In the genomic region with DNA sequence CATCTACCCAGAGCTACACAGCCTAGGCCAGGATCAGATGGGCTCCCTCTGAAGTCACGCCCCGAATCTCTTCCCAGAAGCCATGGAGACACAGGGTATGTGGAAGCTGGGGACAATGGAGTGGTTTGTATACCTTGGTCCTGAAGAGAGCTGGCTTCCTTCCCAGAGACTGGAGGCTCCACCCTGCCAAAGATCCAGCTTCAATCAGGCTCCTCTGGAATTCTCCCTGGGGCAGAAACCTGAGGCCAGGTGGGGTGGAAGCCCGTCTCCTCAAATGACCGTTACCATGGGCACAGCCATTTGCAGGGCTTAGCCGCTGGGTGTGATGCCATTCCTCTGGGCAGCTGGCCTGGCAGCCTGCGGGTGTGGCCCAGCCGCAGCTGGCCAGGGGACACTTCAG, we compare ENCODE assay signal across 10 mouse cellular contexts. TPM values are rescaled to one million over a fixed set of nuclear protein-coding genes. Genes with fewer than 3 reads are reported as not detected.
A peak's percentile ranks its signal among the peaks of the same experiment; 100 is the strongest.
DNase-seq lines count a peak whose midpoint lies in the region; ATAC-seq lines count a peak whose summit lies in the region.
"Had no signal": no experiment of that assay in that cellular context is flagged by ENCODE, and none has a peak within 500 bp of the region (broad histone marks: within the 10 kb centered on the region; RNA-seq: fewer than 3 reads in every experiment).

No protein-coding gene starts in this region.

- no peak overlapping the region for H3K4me3 ChIP-seq in forebrain, embryonic 13.5 days
- no peak overlapping the region for H3K4me3 ChIP-seq in forebrain, embryonic 11.5 days (ENCODE audit: low read depth, low read length)
- H3K4me3 ChIP-seq in kidney, embryonic 16.5 days (ENCODE audit: low read length), result no peak overlapping the region
- no peak overlapping the region for H3K4me3 ChIP-seq in intestine, embryonic 15.5 days (replicated peaks)
- H3K4me3 ChIP-seq: midbrain, embryonic 10.5 days; neural tube, embryonic 13.5 days had no signal

- H3K9ac ChIP-seq in forebrain, embryonic 13.5 days, result 0 out of 2 replicates have a peak overlapping the region, but pooled peaks have one; percentile 5
- H3K9ac ChIP-seq in forebrain, embryonic 11.5 days (ENCODE audit: low read length), result no peak overlapping the region
- no peak overlapping the region for H3K9ac ChIP-seq in kidney, embryonic 16.5 days (replicated peaks; ENCODE audit: low read length)
- H3K9ac ChIP-seq in intestine, embryonic 15.5 days, result no peak overlapping the region
- H3K9ac ChIP-seq: neural tube, embryonic 13.5 days had no signal

- no peaks in the 10 kb centered on the region for H3K36me3 ChIP-seq in forebrain, embryonic 13.5 days (ENCODE audit: poor library complexity, severe bottlenecking)
- H3K36me3 ChIP-seq in forebrain, embryonic 11.5 days (ENCODE audit: control insufficient read depth, insufficient read depth, low read length), result no peaks in the 10 kb centered on the region
- no peaks in the 10 kb centered on the region for H3K36me3 ChIP-seq in kidney, embryonic 16.5 days (ENCODE audit: insufficient read depth, low read length)
- no peaks in the 10 kb centered on the region for H3K36me3 ChIP-seq in intestine, embryonic 15.5 days

- H3K27me3 ChIP-seq in forebrain, embryonic 13.5 days, result peaks cover 8% of the 10 kb centered on the region
- no peaks in the 10 kb centered on the region; the same call in 1 of the 2 replicates for H3K27me3 ChIP-seq in forebrain, embryonic 11.5 days (ENCODE audit: control insufficient read depth, insufficient read depth, low read length)
- no peaks in the 10 kb centered on the region for H3K27me3 ChIP-seq in kidney, embryonic 16.5 days (ENCODE audit: insufficient read depth, low read length)
- H3K27me3 ChIP-seq in intestine, embryonic 15.5 days (replicated peaks), result no peaks in the 10 kb centered on the region

- 63% methylated on average over 7 of the region's 7 CpGs for whole genome bisulfite sequencing in forebrain, embryonic 13.5 days
- 81% methylated on average over 7 of the region's 7 CpGs for WGBS in forebrain, embryonic 11.5 days
- WGBS in kidney, embryonic 16.5 days, result 66% methylated on average over 7 of the region's 7 CpGs
- 71% methylated on average over 7 of the region's 7 CpGs for WGBS in intestine, embryonic 15.5 days

- ATAC-seq in forebrain, embryonic 13.5 days, result 0 out of 2 replicates have a peak, but pooled peaks have one; percentile 23
- no peak for ATAC-seq in forebrain, embryonic 11.5 days (replicated peaks; ENCODE audit: low FRiP score)
- ATAC-seq in kidney, embryonic 16.5 days (ENCODE audit: low FRiP score, low TSS enrichment), result no peak
- ATAC-seq in intestine, embryonic 15.5 days, result no peak

- no peak overlapping the region for H3K27ac ChIP-seq in forebrain, embryonic 13.5 days
- H3K27ac ChIP-seq in forebrain, embryonic 11.5 days (ENCODE audit: low read depth, low read length), result no peak overlapping the region
- H3K27ac ChIP-seq in kidney, embryonic 16.5 days (ENCODE audit: low read length), result 0 out of 2 replicates have a peak overlapping the region, but pooled peaks have one; percentile 9
- no peak overlapping the region for H3K27ac ChIP-seq in intestine, embryonic 15.5 days
- H3K27ac ChIP-seq: midbrain, embryonic 10.5 days; neural tube, embryonic 13.5 days had no signal

- H3K4me1 ChIP-seq in forebrain, embryonic 13.5 days, result peaks cover 21% of the 10 kb centered on the region
- peaks cover 2% of the 10 kb centered on the region; the same call in 1 of the 2 replicates for H3K4me1 ChIP-seq in forebrain, embryonic 11.5 days (replicated peaks; ENCODE audit: control insufficient read depth, insufficient read depth, low read length)
- H3K4me1 ChIP-seq in kidney, embryonic 16.5 days (ENCODE audit: insufficient read depth, low read length), result peaks cover 8% of the 10 kb centered on the region
- peaks cover 7% of the 10 kb centered on the region; the same call in 1 of the 2 replicates for H3K4me1 ChIP-seq in intestine, embryonic 15.5 days (replicated peaks)

- no peak for DNase-seq in forebrain, embryonic 11.5 days (ENCODE audit: low spot score)
- DNase-seq in ZHBTc4 (ENCODE audit: low read depth, low spot score), result peak; percentile 70
- peak; percentile 41 for DNase-seq in lung, postnatal 14 days
- DNase-seq in adrenal gland, postnatal 10 days, result no peak
- DNase-seq in layer of hippocampus, adult 8-10 months (ENCODE audit: low spot score in 2 of 2), result no peak

- H3K9me3 ChIP-seq in forebrain, embryonic 13.5 days (replicated peaks), result no peaks in the 10 kb centered on the region
- no peaks in the 10 kb centered on the region for H3K9me3 ChIP-seq in forebrain, embryonic 11.5 days (ENCODE audit: control insufficient read depth, low read length)
- no peaks in the 10 kb centered on the region for H3K9me3 ChIP-seq in kidney, embryonic 16.5 days (ENCODE audit: low read length)
- H3K9me3 ChIP-seq in intestine, embryonic 15.5 days, result no peaks in the 10 kb centered on the region
- H3K9me3 ChIP-seq: midbrain, embryonic 10.5 days; neural tube, embryonic 13.5 days had no signal

- H3K4me2 ChIP-seq in forebrain, embryonic 13.5 days, result no peak overlapping the region
- H3K4me2 ChIP-seq in forebrain, embryonic 11.5 days (ENCODE audit: low read depth, low read length, severe bottlenecking), result no peak overlapping the region
- no peak overlapping the region for H3K4me2 ChIP-seq in kidney, embryonic 16.5 days (replicated peaks; ENCODE audit: low read depth, low read length)
- no peak overlapping the region for H3K4me2 ChIP-seq in intestine, embryonic 15.5 days (replicated peaks)
- H3K4me2 ChIP-seq: neural tube, embryonic 13.5 days had no signal

RNA-seq across cellular contexts. Expression of a gene that starts 6.5 kb away (rescaled TPM):
- polyA plus RNA-seq in forebrain, embryonic 13.5 days (2015; fragmentation: Nextera tagmentation; extraction: Ambion mirVana), result 0.39 and 0.47 TPM in 2 replicates
- polyA plus RNA-seq in forebrain, embryonic 11.5 days (2014; fragmentation: Nextera tagmentation; extraction: Ambion mirVana), result 0.17 and 0.53 TPM in 2 replicates
- 33.4 and 33.6 TPM in 2 replicates for polyA plus RNA-seq in kidney, embryonic 16.5 days (2015; fragmentation: Nextera tagmentation; extraction: Ambion mirVana)
- polyA plus RNA-seq in intestine, embryonic 15.5 days (2015; fragmentation: Nextera tagmentation; extraction: Ambion mirVana), result 0.92 and 1.0 TPM in 2 replicates
- 1 to 10 TPM; 2.8 to 2.9 TPM for total RNA-seq in adrenal gland, postnatal 10 days (2021)
- total RNA-seq in layer of hippocampus, adult 8-10 months (2022), result 1 to 10 TPM; 1.6 to 2.5 (median 1.9) TPM

RNA-seq across cellular contexts. Expression of a gene that starts 26.0 kb away (rescaled TPM):
- 51.7 and 57.1 TPM in 2 replicates for polyA plus RNA-seq in forebrain, embryonic 13.5 days (2015; fragmentation: Nextera tagmentation; extraction: Ambion mirVana)
- 78.3 and 81.9 TPM in 2 replicates for polyA plus RNA-seq in forebrain, embryonic 11.5 days (2014; fragmentation: Nextera tagmentation; extraction: Ambion mirVana)
- 86.0 and 89.6 TPM in 2 replicates for polyA plus RNA-seq in kidney, embryonic 16.5 days (2015; fragmentation: Nextera tagmentation; extraction: Ambion mirVana)
- polyA plus RNA-seq in intestine, embryonic 15.5 days (2015; fragmentation: Nextera tagmentation; extraction: Ambion mirVana), result 99.7 and 103 TPM in 2 replicates
- 10 to 100 TPM; 31.2 to 38.3 TPM for total RNA-seq in adrenal gland, postnatal 10 days (2021)
- 10 to 100 TPM; 26.3 to 46.1 (median 33.8) TPM for total RNA-seq in layer of hippocampus, adult 8-10 months (2022)

RNA-seq across cellular contexts. Expression of a gene that starts 42.8 kb away (rescaled TPM):
- 22.6 and 23.8 TPM in 2 replicates for polyA plus RNA-seq in forebrain, embryonic 13.5 days (2015; fragmentation: Nextera tagmentation; extraction: Ambion mirVana)
- 19.7 and 22.2 TPM in 2 replicates for polyA plus RNA-seq in forebrain, embryonic 11.5 days (2014; fragmentation: Nextera tagmentation; extraction: Ambion mirVana)
- 15.5 and 16.1 TPM in 2 replicates for polyA plus RNA-seq in kidney, embryonic 16.5 days (2015; fragmentation: Nextera tagmentation; extraction: Ambion mirVana)
- polyA plus RNA-seq in intestine, embryonic 15.5 days (2015; fragmentation: Nextera tagmentation; extraction: Ambion mirVana), result 9.2 and 10.5 TPM in 2 replicates
- 10 to 100 TPM in 1 of 2 experiments, 1 to 10 TPM in 1; 5.7 to 11.7 TPM for total RNA-seq in adrenal gland, postnatal 10 days (2021)
- 10 to 100 TPM; 15.9 to 19.7 (median 17.2) TPM for total RNA-seq in layer of hippocampus, adult 8-10 months (2022)

Comparison
In these comparisons a context has a peak if more than half of its experiments do, and no peak if none do; other contexts are left out.
1. DNase-seq: peak in ZHBTc4 (single experiment) and lung, postnatal 14 days (single experiment); none in forebrain, embryonic 11.5 days (single experiment), adrenal gland, postnatal 10 days (single experiment) and layer of hippocampus, adult 8-10 months (0 of 2).
2. RNA of a gene that starts 6.5 kb away (polyA plus RNA-seq): 33.4 to 33.6 TPM in kidney, embryonic 16.5 days; 0.92 to 1.0 TPM in intestine, embryonic 15.5 days, 0.39 to 0.47 TPM in forebrain, embryonic 13.5 days and 0.17 to 0.53 TPM in forebrain, embryonic 11.5 days; every median in the first group is over 10 times any median in the second.